Mouse (Mus musculus) gastrocnemius, adult 8-10 months (tissue): Measurements from ENCODE around the gene Rap1b. TPM values are rescaled to one million over a fixed set of nuclear protein-coding genes. Genes with fewer than 3 reads are reported as not detected.

Experiments used
- DNase-seq, 2 experiments: peaks; one replicate each; pipeline ENCODE4 v3.0.0; 2022; ENCODE audit warnings: low spot score in 2 of 2
- total RNA-seq, 4 experiments: library from RNA; stranded (reverse); gene quantifications; 2 replicates each; pipeline ENCODE4 v1.2.4; 2022

Rap1b gene
- total RNA-seq, 4 experiments from 2014 or later: 16.5 to 23.0 (median 19.6) TPM

GRCm38 (mm10) chr10:117824139-117824538 lies 21.7 kb downstream of the Rap1b start:
- DNase-seq: no peak

- DNase-seq: no peak
Observed at GRCm38 (mm10) chr10:117823321-117823720, 22.5 kb downstream of the Rap1b start.

GRCm38 (mm10) chr10:117818600-117818999 lies 27.2 kb downstream of the Rap1b start:
- DNase-seq: no peak

GRCm38 (mm10) chr10:117816721-117817120 lies 29.1 kb downstream of the Rap1b start:
- DNase-seq: no peak

- DNase-seq: no peak
Observed at GRCm38 (mm10) chr10:117812501-117812900, 33.3 kb downstream of the Rap1b start.

- DNase-seq: no peak
Observed at GRCm38 (mm10) chr10:117811555-117811954, 34.3 kb downstream of the Rap1b start.

- DNase-seq: no peak
Observed at GRCm38 (mm10) chr10:117810506-117810905, 35.3 kb downstream of the Rap1b start.

GRCm38 (mm10) chr10:117808068-117808467 lies 37.8 kb downstream of the Rap1b start:
- no peak for DNase-seq

GRCm38 (mm10) chr10:117805919-117806318 lies 39.9 kb downstream of the Rap1b start:
- DNase-seq: no peak

GRCm38 (mm10) chr10:117803870-117804850 lies 41.7 kb downstream of the Rap1b start:
- DNase-seq: no peak

GRCm38 (mm10) chr10:117801886-117802285 lies 43.9 kb downstream of the Rap1b start:
- DNase-seq: no peak

GRCm38 (mm10) chr10:117799806-117800205 lies 46.0 kb downstream of the Rap1b start:
- no peak for DNase-seq

GRCm38 (mm10) chr10:117798436-117799035 lies 47.3 kb downstream of the Rap1b start:
- no peak for DNase-seq

- DNase-seq: no peak
Observed at GRCm38 (mm10) chr10:117797684-117798083, 48.2 kb downstream of the Rap1b start.

GRCm38 (mm10) chr10:117797106-117797505 lies 48.7 kb downstream of the Rap1b start:
- no peak for DNase-seq

- no peak for DNase-seq
Observed at GRCm38 (mm10) chr10:117796181-117796580, 49.7 kb downstream of the Rap1b start.

GRCm38 (mm10) chr10:117795206-117795605 lies 50.6 kb downstream of the Rap1b start:
- no peak for DNase-seq

GRCm38 (mm10) chr10:117793436-117794030 lies 52.3 kb downstream of the Rap1b start:
- DNase-seq: no peak

- peak; percentile 100 for DNase-seq
Observed at GRCm38 (mm10) chr10:117792141-117793091, 53.4 kb downstream of the Rap1b start, which contains the start of gene Nup107. Gene Nup107 (minus strand): TSS chr10:117792705.

- DNase-seq: no peak
Observed at GRCm38 (mm10) chr10:117791171-117791470, 54.7 kb downstream of the Rap1b start.
